Mouse (Mus musculus) embryonic facial prominence, embryonic 11.5 days (tissue): ENCODE measurements around the gene Clip2. TPM values are rescaled to one million over a fixed set of nuclear protein-coding genes. Genes with fewer than 3 reads are reported as not detected.

Source experiments
- ATAC-seq: fragments of 200-750 bp; cut with Nextera tagmentation; replicated peaks from 2 replicates; pipeline ENCODE4 v1.8.0; 2017; ENCODE audit warnings: low read depth; ENCODE audit not compliant: insufficient number of reproducible peaks, low FRiP score, low TSS enrichment
- DNase-seq: peaks from one replicate; pipeline ENCODE4 v3.0.0-alpha.2; 2015; ENCODE audit warnings: low spot score
- H3K27ac ChIP-seq: fragments of 300-500 bp; sonication (generic); replicated peaks from 2 replicates; pipeline ENCODE4 v1.5.1; 2014; ENCODE audit warnings: mild to moderate bottlenecking, low read depth, low read length, control low read depth
- H3K27me3 ChIP-seq: fragments of 300-500 bp; sonication (generic); 2 replicates; pipeline ENCODE4 v1.6.1; 2014; ENCODE audit warnings: mild to moderate bottlenecking, low read length, moderate library complexity, mixed read lengths; ENCODE audit not compliant: control insufficient read depth, insufficient read depth
- H3K36me3 ChIP-seq: fragments of 300-500 bp; sonication (generic); replicated peaks from 2 replicates; pipeline ENCODE4 v1.6.1; 2014; ENCODE audit warnings: low read depth, mild to moderate bottlenecking, low read length, moderate library complexity, mixed read lengths; ENCODE audit not compliant: control insufficient read depth, insufficient read depth
- H3K4me1 ChIP-seq: fragments of 300-500 bp; sonication (generic); 2 replicates; pipeline ENCODE4 v1.6.1; 2014; ENCODE audit warnings: low read length, mixed read lengths; ENCODE audit not compliant: control insufficient read depth, insufficient read depth
- H3K4me2 ChIP-seq: fragments of 300-500 bp; sonication (generic); 2 replicates; pipeline ENCODE4 v1.6.1; 2014; ENCODE audit warnings: low read depth, mild to moderate bottlenecking, control low read depth, low read length, moderate library complexity
- H3K4me3 ChIP-seq: fragments of 300-500 bp; sonication (generic); 2 replicates; pipeline ENCODE4 v1.5.1; 2014; ENCODE audit warnings: low read depth, low read length, control low read depth
- H3K9ac ChIP-seq: fragments of 300-500 bp; sonication (generic); replicated peaks from 2 replicates; pipeline ENCODE4 v1.6.1; 2014; ENCODE audit warnings: mild to moderate bottlenecking, control low read depth, low read length
- H3K9me3 ChIP-seq: fragments of 300-500 bp; sonication (generic); replicated peaks from 2 replicates; pipeline ENCODE4 v1.6.1; 2016; ENCODE audit warnings: mild to moderate bottlenecking, low read length, inconsistent platforms, mixed read lengths; ENCODE audit not compliant: control insufficient read depth
- WGBS: fragments of 180-500 bp; shearing (Covaris S2); extraction: QIAGEN DNeasy Blood & Tissue Kit; methylation state at CpG from one replicate; pipeline ENCODE4 v1.1.7; 2014; 5-methylcytosine and 5-hydroxymethylcytosine counted together
- polyA plus RNA-seq: library from polyadenylated mRNA; unstranded; fragments of >200 nt; fragmentation: Nextera tagmentation; extraction: Ambion mirVana; gene quantifications from 2 replicates; pipeline ENCODE4 v1.2.1, GENCODE M21; 2014

Clip2 gene
- polyA plus RNA-seq, result 4.6 and 5.5 TPM in 2 replicates

- H3K4me1 ChIP-seq, result peaks cover 8% of the 10 kb centered on the region
- ATAC-seq, result peak; percentile 91
- peak within 1 kb of the TSS; percentile 90 for H3K9ac ChIP-seq
- 1% methylated on average over 61 of the region's 61 CpGs for WGBS
- H3K4me3 ChIP-seq, result peak within 1 kb of the TSS; percentile 97
- peak within 1 kb of the TSS; percentile 95 for H3K27ac ChIP-seq
- H3K9me3 ChIP-seq, result no peaks in the 10 kb centered on the region
- peak within 1 kb of the TSS; percentile 94 for H3K4me2 ChIP-seq
- H3K27me3 ChIP-seq, result no peaks in the 10 kb centered on the region
- DNase-seq, result peak; percentile 94
- H3K36me3 ChIP-seq, result no peaks in the 10 kb centered on the region
Observed at GRCm38 (mm10) chr5:134552110-134552972, at the start of gene Clip2. Gene Clip2 (minus strand): TSS chr5:134552434.

GRCm38 (mm10) chr5:134597711-134598110, 45.5 kb upstream of the Clip2 start:
- H3K36me3 ChIP-seq, result peaks cover 3% of the 10 kb centered on the region
- no peak overlapping the region for H3K27ac ChIP-seq
- no peaks in the 10 kb centered on the region for H3K9me3 ChIP-seq
- H3K4me2 ChIP-seq, result no peak overlapping the region
- no peak for DNase-seq
- no peaks in the 10 kb centered on the region for H3K27me3 ChIP-seq
- no peak overlapping the region for H3K4me3 ChIP-seq
- ATAC-seq, result no peak
- H3K4me1 ChIP-seq, result no peaks in the 10 kb centered on the region
- no peak overlapping the region for H3K9ac ChIP-seq
- 91% methylated on average over 10 of the region's 10 CpGs for WGBS

GRCm38 (mm10) chr5:134593093-134593492, 40.9 kb upstream of the Clip2 start:
- no peaks in the 10 kb centered on the region for H3K4me1 ChIP-seq
- ATAC-seq (no peak), DNase-seq (no peak)
- no peak overlapping the region for H3K4me2 ChIP-seq
- H3K9me3 ChIP-seq, result no peaks in the 10 kb centered on the region
- peaks cover 3% of the 10 kb centered on the region for H3K36me3 ChIP-seq
- H3K9ac ChIP-seq, result no peak overlapping the region
- no peak overlapping the region for H3K4me3 ChIP-seq
- no peak overlapping the region for H3K27ac ChIP-seq
- no peaks in the 10 kb centered on the region for H3K27me3 ChIP-seq
- 87% methylated on average over 9 of the region's 9 CpGs for WGBS

GRCm38 (mm10) chr5:134592026-134592581, 39.9 kb upstream of the Clip2 start:
- no peak overlapping the region for H3K4me3 ChIP-seq
- no peak overlapping the region for H3K9ac ChIP-seq
- no peaks in the 10 kb centered on the region for H3K27me3 ChIP-seq
- no peaks in the 10 kb centered on the region for H3K9me3 ChIP-seq
- WGBS, result 90% methylated on average over 11 of the region's 11 CpGs
- H3K36me3 ChIP-seq, result peaks cover 3% of the 10 kb centered on the region
- H3K4me1 ChIP-seq, result no peaks in the 10 kb centered on the region
- ATAC-seq (no peak), DNase-seq (no peak)
- H3K27ac ChIP-seq, result no peak overlapping the region
- no peak overlapping the region for H3K4me2 ChIP-seq

- Histone ChIP-seq H3K9ac (no peak overlapping the region), H3K4me2 (no peak overlapping the region), H3K27ac (no peak overlapping the region), H3K4me1 (no peaks in the 10 kb centered on the region), H3K36me3 (peaks cover 3% of the 10 kb centered on the region), H3K4me3 (no peak overlapping the region), H3K27me3 (no peaks in the 10 kb centered on the region), H3K9me3 (no peaks in the 10 kb centered on the region)
- WGBS, result 86% methylated on average over 3 of the region's 3 CpGs
- DNase-seq (no peak), ATAC-seq (no peak)
Observed at GRCm38 (mm10) chr5:134589900-134590299, 37.7 kb upstream of the Clip2 start.

- H3K36me3 ChIP-seq, result no peaks in the 10 kb centered on the region
- no peak overlapping the region for H3K9ac ChIP-seq
- 89% methylated on average over 5 of the region's 5 CpGs for WGBS
Observed at GRCm38 (mm10) chr5:134584798-134585197, 32.6 kb upstream of the Clip2 start.

GRCm38 (mm10) chr5:134583884-134584213, 31.6 kb upstream of the Clip2 start:
- ATAC-seq (no peak), DNase-seq (no peak)
- H3K27me3 ChIP-seq, result no peaks in the 10 kb centered on the region
- no peak overlapping the region for H3K4me2 ChIP-seq
- 81% methylated on average over 3 of the region's 3 CpGs for WGBS
- H3K9ac ChIP-seq, result no peak overlapping the region
- no peaks in the 10 kb centered on the region for H3K36me3 ChIP-seq
- no peak overlapping the region for H3K4me3 ChIP-seq
- no peaks in the 10 kb centered on the region for H3K4me1 ChIP-seq
- no peaks in the 10 kb centered on the region for H3K9me3 ChIP-seq
- H3K27ac ChIP-seq, result no peak overlapping the region

More at GRCm38 (mm10) chr5:134584798-134585197, 32.6 kb upstream of the Clip2 start:
- no peak overlapping the region for H3K4me2 ChIP-seq
- no peaks in the 10 kb centered on the region for H3K27me3 ChIP-seq
- no peak for DNase-seq
- no peak for ATAC-seq
- H3K9me3 ChIP-seq, result no peaks in the 10 kb centered on the region
- H3K4me1 ChIP-seq, result no peaks in the 10 kb centered on the region
- H3K27ac ChIP-seq, result no peak overlapping the region
- no peak overlapping the region for H3K4me3 ChIP-seq
